Mouse (Mus musculus): ENCODE measurements around the gene Usp13.

The Usp13 gene

GRCm38 (mm10) chr3:32947486-32947885 is 130.1 kb downstream of the Usp13 start:
- no peak for DNase-seq

- DNase-seq, result no peak
These were observed 134.0 kb downstream of the Usp13 start for GRCm38 (mm10) chr3:32951382-32951781.

- no peak for DNase-seq
These were observed 144.1 kb downstream of the Usp13 start for GRCm38 (mm10) chr3:32961494-32961893.

- DNase-seq, result no peak
These were observed 148.2 kb downstream of the Usp13 start for GRCm38 (mm10) chr3:32965528-32965927.

- DNase-seq, result no peak
These were observed 151.5 kb downstream of the Usp13 start for GRCm38 (mm10) chr3:32968671-32969425.

GRCm38 (mm10) chr3:32970257-32970656 is 152.9 kb downstream of the Usp13 start:
- no peak for DNase-seq

- DNase-seq, result no peak
These were observed 161.9 kb downstream of the Usp13 start for GRCm38 (mm10) chr3:32979238-32979637.

GRCm38 (mm10) chr3:32979981-32980380 is 162.6 kb downstream of the Usp13 start:
- DNase-seq, result no peak

- DNase-seq, result no peak
These were observed 167.8 kb downstream of the Usp13 start for GRCm38 (mm10) chr3:32985141-32985540.

Data from cerebellum, adult 9-11 months (tissue).